Mouse (Mus musculus) CH12.LX (cell line): ENCODE results near the gene Rps18. TPM values are rescaled to one million over a fixed set of nuclear protein-coding genes. Genes with fewer than 3 reads are reported as not detected.
A peak's percentile ranks its signal among the peaks of the same experiment; 100 is the strongest.

Source experiments
- DNase-seq: peaks from one replicate; pipeline ENCODE4 v3.0.0-alpha.2; 2013; ENCODE audit errors: extremely low read depth
- H3K27ac ChIP-seq: 2 replicates; pipeline ENCODE4 v1.5.1; 2012; ENCODE audit warnings: low read depth, mild to moderate bottlenecking, control low read depth, moderate library complexity; ENCODE audit not compliant: insufficient read depth
- H3K27me3 ChIP-seq: replicated peaks from 2 replicates; pipeline ENCODE3; 2012; ENCODE audit warnings: inconsistent platforms
- H3K36me3 ChIP-seq, 2 experiments: replicated peaks in 1 of 2; 2 replicates each; pipeline versions ENCODE3 to v1.6.1; 2012; ENCODE audit warnings: inconsistent platforms in 1 of 2, low read length in 1 of 2, mild to moderate bottlenecking in 1 of 2, mixed read lengths in 1 of 2, moderate library complexity in 1 of 2; ENCODE audit not compliant: control insufficient read depth in 1 of 2, insufficient read depth in 1 of 2
- H3K4me1 ChIP-seq, 2 experiments: 2 replicates each; pipeline ENCODE4 v1.6.1; 2012; ENCODE audit warnings: inconsistent platforms in 1 of 2, moderate library complexity in 1 of 2; ENCODE audit not compliant: insufficient read depth in 2 of 2, control insufficient read depth in 1 of 2
- H3K4me2 ChIP-seq: 2 replicates; pipeline ENCODE4 v1.6.1; 2012; ENCODE audit warnings: low read depth, mild to moderate bottlenecking, control low read depth; ENCODE audit not compliant: poor library complexity, insufficient read depth, severe bottlenecking
- H3K4me3 ChIP-seq, 3 experiments: fragments of 150-350 bp in 1 of 3; sonication (generic) in 1 of 3; replicated peaks in 1 of 3; 2 replicates each; pipeline versions ENCODE3 to v1.5.1; 2011 to 2012; ENCODE audit warnings: low read depth in 2 of 3, low read length in 2 of 3, mild to moderate bottlenecking in 2 of 3, moderate library complexity in 2 of 3, control low read depth in 1 of 3, improper control_type of control experiment in 1 of 3, inconsistent platforms in 1 of 3, mixed read lengths in 1 of 3; ENCODE audit not compliant: poor library complexity in 1 of 3
- H3K79me2 ChIP-seq: replicated peaks from 2 replicates; pipeline ENCODE4 v1.6.1; 2012; ENCODE audit warnings: mild to moderate bottlenecking, moderate library complexity; ENCODE audit not compliant: control insufficient read depth, poor library complexity, insufficient read depth, severe bottlenecking; ENCODE audit errors: extremely low read depth
- H3K9ac ChIP-seq: 2 replicates; pipeline ENCODE4 v1.6.1; 2012; ENCODE audit warnings: low read depth, mild to moderate bottlenecking, control low read depth, moderate library complexity; ENCODE audit not compliant: insufficient read depth
- H3K9me3 ChIP-seq: replicated peaks from 2 replicates; pipeline ENCODE3; 2012; ENCODE audit warnings: low read length, inconsistent platforms, mixed read lengths
- BHLHE40 ChIP-seq: IDR thresholded peaks from 2 replicates; pipeline ENCODE4 v1.6.1; 2011; ENCODE audit warnings: mild to moderate bottlenecking, low read depth, low read length, improper control_type of control experiment
- CHD1 ChIP-seq: IDR thresholded peaks from 2 replicates; pipeline ENCODE4 v1.6.1; 2012; ENCODE audit warnings: low read depth, low read length, improper control_type of control experiment, inconsistent platforms
- CHD2 ChIP-seq: IDR thresholded peaks from 2 replicates; pipeline ENCODE4 v1.6.1; 2011; ENCODE audit warnings: low read length, improper control_type of control experiment
- CTCF ChIP-seq, 2 experiments: IDR thresholded peaks in 1 of 2; conservative IDR thresholded peaks in 1 of 2; 2 replicates each; pipeline ENCODE4 v1.5.1; 2011 to 2012; ENCODE audit warnings: low read depth in 2 of 2, low read length in 2 of 2, improper control_type of control experiment in 1 of 2, inconsistent platforms in 1 of 2, mild to moderate bottlenecking in 1 of 2, moderate library complexity in 1 of 2
- ELF1 ChIP-seq: IDR thresholded peaks from 2 replicates; pipeline ENCODE4 v1.6.1; 2014; ENCODE audit warnings: low read depth, mild to moderate bottlenecking, inconsistent platforms, low read length, improper control_type of control experiment
- EP300 ChIP-seq: IDR thresholded peaks from 2 replicates; pipeline ENCODE4 v1.6.1; 2011; ENCODE audit warnings: low read length, improper control_type of control experiment
- ETS1 ChIP-seq: conservative IDR thresholded peaks from 2 replicates; pipeline ENCODE4 v1.6.1; 2012; ENCODE audit warnings: low read depth, mild to moderate bottlenecking, inconsistent platforms, low read length, improper control_type of control experiment, moderate library complexity
- IRF4 ChIP-seq: IDR thresholded peaks from 2 replicates; pipeline ENCODE4 v1.6.1; 2014; ENCODE audit warnings: low read depth, mild to moderate bottlenecking, inconsistent platforms, low read length, improper control_type of control experiment
- JUN ChIP-seq: IDR thresholded peaks from 2 replicates; pipeline ENCODE4 v1.6.1; 2011; ENCODE audit warnings: low read depth, mild to moderate bottlenecking, low read length, improper control_type of control experiment, moderate library complexity; ENCODE audit not compliant: insufficient read depth
- JUND ChIP-seq: conservative IDR thresholded peaks from 2 replicates; pipeline ENCODE4 v1.6.1; 2011; ENCODE audit warnings: low read depth, low read length, improper control_type of control experiment
- MAX ChIP-seq: IDR thresholded peaks from 2 replicates; pipeline ENCODE4 v1.6.1; 2011; ENCODE audit warnings: low read length, improper control_type of control experiment
- MEF2A ChIP-seq: IDR thresholded peaks from 2 replicates; pipeline ENCODE4 v1.6.1; 2014; ENCODE audit warnings: low read depth, mild to moderate bottlenecking, inconsistent platforms, low read length, improper control_type of control experiment, borderline replicate concordance
- MXI1 ChIP-seq: IDR thresholded peaks from 2 replicates; pipeline ENCODE4 v1.6.1; 2011; ENCODE audit warnings: mild to moderate bottlenecking, low read depth, low read length, improper control_type of control experiment
- MYC ChIP-seq: IDR thresholded peaks from 2 replicates; pipeline ENCODE4 v1.6.1; 2011; ENCODE audit warnings: low read depth, mild to moderate bottlenecking, improper control_type of control experiment, low read length
- NELFE ChIP-seq: IDR thresholded peaks from 2 replicates; pipeline ENCODE4 v1.6.1; 2011; ENCODE audit warnings: low read depth, low read length, improper control_type of control experiment
- NRF1 ChIP-seq: IDR thresholded peaks from 2 replicates; pipeline ENCODE4 v1.6.1; 2014; ENCODE audit warnings: low read depth, mild to moderate bottlenecking, inconsistent platforms, low read length, improper control_type of control experiment, moderate library complexity
- POLR2A ChIP-seq: IDR thresholded peaks from 2 replicates; pipeline ENCODE4 v1.6.1; 2011; ENCODE audit warnings: low read depth, mild to moderate bottlenecking, improper control_type of control experiment, low read length
- POLR2AphosphoS2 ChIP-seq: IDR thresholded peaks from 2 replicates; pipeline ENCODE4 v1.6.1; 2011; ENCODE audit warnings: low read depth, low read length, improper control_type of control experiment
- RAD21 ChIP-seq: IDR thresholded peaks from 2 replicates; pipeline ENCODE4 v1.6.1; 2011; ENCODE audit warnings: low read depth, mild to moderate bottlenecking, low read length, improper control_type of control experiment, moderate library complexity
- RCOR1 ChIP-seq: conservative IDR thresholded peaks from 2 replicates; pipeline ENCODE4 v1.6.1; 2012; ENCODE audit warnings: low read depth, mild to moderate bottlenecking, inconsistent platforms, low read length, improper control_type of control experiment
- SIN3A ChIP-seq: IDR thresholded peaks from 2 replicates; pipeline ENCODE4 v1.6.1; 2012; ENCODE audit warnings: low read length, improper control_type of control experiment, inconsistent platforms
- SMC3 ChIP-seq: IDR thresholded peaks from 2 replicates; pipeline ENCODE4 v1.6.1; 2011; ENCODE audit warnings: low read depth, low read length, improper control_type of control experiment
- TCF12 ChIP-seq: IDR thresholded peaks from 2 replicates; pipeline ENCODE4 v1.6.1; 2014; ENCODE audit warnings: low read depth, mild to moderate bottlenecking, inconsistent platforms, low read length, improper control_type of control experiment
- UBTF ChIP-seq: IDR thresholded peaks from 2 replicates; pipeline ENCODE4 v1.6.1; 2012; ENCODE audit warnings: low read depth, mild to moderate bottlenecking, inconsistent platforms, low read length, improper control_type of control experiment, moderate library complexity
- ZKSCAN1 ChIP-seq: IDR thresholded peaks from 2 replicates; pipeline ENCODE4 v1.6.1; 2012; ENCODE audit warnings: low read depth, inconsistent platforms, low read length, improper control_type of control experiment, borderline replicate concordance
- ZMIZ1 ChIP-seq: IDR thresholded peaks from 2 replicates; pipeline ENCODE4 v1.6.1; 2012; ENCODE audit warnings: low read depth, mild to moderate bottlenecking, inconsistent platforms, low read length, improper control_type of control experiment
- ZNF384 ChIP-seq: IDR thresholded peaks from 2 replicates; pipeline ENCODE4 v1.6.1; 2012; ENCODE audit warnings: low read depth, low read length, improper control_type of control experiment, inconsistent platforms
- dilution Hi-C: fragments of 300-500 bp; cut with MboI; formaldehyde crosslinking; loops from 2 replicates; pipeline ENCODE4 v1.14.3; 2020; ENCODE audit warnings: low sequenced_read_pairs; ENCODE audit not compliant: extremely low pct_unique_long_range_greater_than_20kb, extremely low pct_ligation_motif_present
- in situ Hi-C: fragments of 300-500 bp; cut with MboI; formaldehyde crosslinking; loops from 3 replicates; pipeline ENCODE4 v1.14.3; 2019; ENCODE audit warnings: low sequenced_read_pairs, low pct_ligation_motif_present, low pct_unique_long_range_greater_than_20kb, mixed read lengths
- polyA plus RNA-seq: library from polyadenylated mRNA; unstranded; fragments of >175 nt; gene quantifications from 2 replicates; pipeline ENCODE4 v1.2.1, GENCODE M21; 2012; ENCODE audit warnings: low read depth; ENCODE audit not compliant: insufficient read length
- total RNA-seq, 2 experiments: library from RNA; depleted of rRNA; stranded (reverse); fragments of 300-350 nt in 1 of 2; fragments of >200 nt in 1 of 2; gene quantifications; 2 replicates each; pipeline ENCODE4 v1.2.3; 2012 to 2014

The Rps18 gene
- total and polyA plus RNA-seq, 3 experiments: 246 to 991 (median 302) TPM

DNA sequence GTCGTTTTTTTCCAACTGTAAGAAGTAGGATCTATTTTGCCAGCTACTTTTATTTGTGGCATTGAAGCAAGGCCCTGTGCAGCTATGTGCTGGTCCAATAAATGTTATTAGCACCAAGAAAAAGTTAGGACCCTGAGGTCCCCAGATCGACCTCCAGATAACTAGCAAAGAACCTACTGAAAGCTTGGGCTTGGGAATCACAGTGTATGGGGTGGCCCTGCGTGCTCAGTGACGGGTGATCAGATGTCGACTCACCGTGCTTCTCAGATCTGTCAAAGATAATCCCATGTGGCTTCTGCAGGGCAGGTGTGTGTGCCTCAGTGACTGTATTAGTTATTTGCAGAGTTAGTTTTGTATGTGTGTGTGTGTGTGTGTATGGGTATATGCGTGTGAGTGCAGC lies 34.4 kb downstream of the Rps18 start:
- Histone ChIP-seq H3K4me3 (peak overlapping the region in 2 of 3 experiments; percentile 71 to 83), H3K36me3 (peaks cover 51 to 70% of the 10 kb centered on the region in 2 experiments), H3K9me3 (peaks cover 10% of the 10 kb centered on the region), H3K9ac (no peak overlapping the region), H3K4me2 (peak overlapping the region; percentile 85), H3K4me1 (peaks cover 27 to 37% of the 10 kb centered on the region in 2 experiments), H3K79me2 (peaks cover 22% of the 10 kb centered on the region), H3K27me3 (no peaks in the 10 kb centered on the region), H3K27ac (no peak overlapping the region)
- TF ChIP-seq ETS1 (no peak), CHD2 (no peak), BHLHE40 (no peak), IRF4 (no peak), MEF2A (no peak), JUN (no peak), POLR2AphosphoS2 (no peak), NRF1 (no peak), ZMIZ1 (no peak), ZNF384 (no peak), MYC (no peak), MAX (no peak)
- in situ Hi-C loops (no loop called here), dilution Hi-C loops (no loop called here)
- DNase-seq: no peak

DNA sequence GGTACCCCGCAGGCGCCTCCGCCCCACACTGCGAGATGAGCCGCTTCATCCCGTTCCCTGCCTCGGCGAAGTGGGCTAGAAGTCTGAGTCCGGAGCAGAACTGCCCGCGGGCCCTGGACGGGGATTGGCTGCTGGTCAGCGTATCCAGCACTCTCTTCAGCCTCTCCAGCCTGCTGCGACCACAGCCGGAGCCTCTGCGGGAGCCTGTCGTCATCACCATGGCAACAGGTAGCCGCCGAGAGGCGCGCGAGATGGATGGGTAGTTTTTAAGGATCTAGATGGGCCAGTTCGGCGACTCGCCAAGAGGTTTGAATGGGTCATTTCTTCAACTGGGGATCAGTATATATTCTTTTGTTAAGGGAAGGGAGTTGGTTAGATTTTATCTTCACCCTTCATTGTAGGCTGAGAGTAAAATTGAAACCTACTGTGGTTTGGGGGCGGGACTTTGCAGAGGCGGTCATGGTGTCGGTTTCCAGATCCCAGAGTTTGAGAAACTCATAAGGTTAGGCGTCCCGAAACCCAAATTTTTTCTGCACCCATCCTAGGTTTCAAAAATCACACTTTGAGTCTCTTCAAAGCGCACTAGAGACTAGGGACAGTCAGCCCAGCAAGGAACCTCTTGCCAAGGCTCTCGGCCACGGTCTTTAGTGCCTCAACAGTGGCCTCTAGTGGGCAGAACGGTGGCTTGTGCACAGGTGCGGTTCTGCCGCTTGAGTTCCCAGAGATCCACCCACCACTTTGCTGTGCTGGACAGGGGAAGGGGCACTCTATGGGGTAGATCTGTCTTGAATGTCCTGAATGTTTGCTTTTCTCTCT lies 35.3 kb downstream of the Rps18 start:
- DNase-seq: peak; percentile 85
- Histone ChIP-seq H3K36me3 (peaks cover 42 to 61% of the 10 kb centered on the region in 2 experiments), H3K9me3 (peaks cover 10% of the 10 kb centered on the region), H3K27me3 (no peaks in the 10 kb centered on the region), H3K4me3 (peak overlapping the region; percentile 71 to 99 (median 83)), H3K9ac (peak overlapping the region; percentile 81), H3K27ac (peak overlapping the region; percentile 93), H3K4me1 (peaks cover 27 to 38% of the 10 kb centered on the region in 2 experiments), H3K79me2 (peaks cover 22% of the 10 kb centered on the region), H3K4me2 (peak overlapping the region; percentile 85)
- dilution Hi-C loops: no loop called here
- in situ Hi-C loops: no loop called here
- TF ChIP-seq MXI1 (peak; percentile 63; the same call in 1 of the 2 replicates), NRF1 (0 out of 2 replicates have a peak, but pooled peaks have one; percentile 4), UBTF (no peak), RCOR1 (peak; percentile 36; the same call in 1 of the 2 replicates), SMC3 (peak; percentile 48; the same call in 1 of the 2 replicates), JUN (0 out of 2 replicates have a peak, but pooled peaks have one; percentile 38), IRF4 (peak; percentile 78), RAD21 (peak; percentile 39), CHD1 (0 out of 2 replicates have a peak, but pooled peaks have one; percentile 73), JUND (peak; percentile 65), POLR2A (no peak; the same call in 1 of the 2 replicates), BHLHE40 (peak; percentile 43; the same call in 1 of the 2 replicates), TCF12 (0 out of 2 replicates have a peak, but pooled peaks have one; percentile 23), SIN3A (peak; percentile 91), NELFE (no peak), CTCF (conservative IDR thresholded peaks at IDR 0.05 in 1 of 2, IDR thresholded peaks at IDR 0.05 in 1 of 2; ENCODE audit: low read depth in 2 of 2, low read length in 2 of 2) (peak; percentile 60 to 86), ELF1 (0 out of 2 replicates have a peak, but pooled peaks have one; percentile 22), MAX (peak; percentile 30; the same call in 1 of the 2 replicates), ETS1 (peak; percentile 19; the same call in 1 of the 2 replicates), EP300 (no peak; the same call in none of the 2 replicates), ZKSCAN1 (no peak), MEF2A (peak; percentile 37; the same call in 1 of the 2 replicates), MYC (0 out of 2 replicates have a peak, but pooled peaks have one; percentile 45)
